Mouse (Mus musculus) lung, adult 2 months (tissue): Measurements from ENCODE around the gene Car15.

Experiments used
- CTCF ChIP-seq: fragments of 200-500 bp; IDR thresholded peaks from 2 replicates; pipeline ENCODE4 v1.5.1; 2011; ENCODE audit warnings: mild to moderate bottlenecking, low read length, control low read depth; ENCODE audit not compliant: insufficient read depth
- POLR2A ChIP-seq: fragments of 200-500 bp; IDR thresholded peaks from 2 replicates; pipeline ENCODE4 v1.6.1; 2011; ENCODE audit warnings: low read depth, mild to moderate bottlenecking, control low read depth, low read length, borderline replicate concordance; ENCODE audit errors: extremely low read depth

GRCm38 (mm10) chr16:17853263-17853662, 15.1 kb upstream of the Car15 start:
- TF ChIP-seq POLR2A (no peak), CTCF (no peak)
